Mouse (Mus musculus): ENCODE results near the gene Camk2d.

Gene Camk2d

GRCm38 (mm10) chr3:126690627-126691505 is 94.8 kb downstream of the Camk2d start:
- no peak for DNase-seq (ENCODE audit: low spot score in 2 of 2)

GRCm38 (mm10) chr3:126691565-126691964 is 95.5 kb downstream of the Camk2d start:
- DNase-seq (ENCODE audit: low spot score in 2 of 2) = no peak

GRCm38 (mm10) chr3:126692797-126693196 is 96.7 kb downstream of the Camk2d start:
- DNase-seq (ENCODE audit: low spot score in 2 of 2) = no peak

- DNase-seq (ENCODE audit: low spot score in 2 of 2) = no peak
Measured at GRCm38 (mm10) chr3:126693302-126693701, 97.2 kb downstream of the Camk2d start.

GRCm38 (mm10) chr3:126695456-126696293 is 99.6 kb downstream of the Camk2d start:
- DNase-seq (ENCODE audit: low spot score in 2 of 2) = peak; percentile 48 to 67

- DNase-seq (ENCODE audit: low spot score in 2 of 2) = no peak
Measured at GRCm38 (mm10) chr3:126696620-126697019, 100.5 kb downstream of the Camk2d start.

- no peak for DNase-seq (ENCODE audit: low spot score in 2 of 2)
Measured at GRCm38 (mm10) chr3:126699740-126700139, 103.6 kb downstream of the Camk2d start.

GRCm38 (mm10) chr3:126701067-126701466 is 105.0 kb downstream of the Camk2d start:
- DNase-seq (ENCODE audit: low spot score in 2 of 2) = no peak

- no peak for DNase-seq (ENCODE audit: low spot score in 2 of 2)
Measured at GRCm38 (mm10) chr3:126701586-126701985, 105.5 kb downstream of the Camk2d start.

- no peak for DNase-seq (ENCODE audit: low spot score in 2 of 2)
Measured at GRCm38 (mm10) chr3:126705490-126705889, 109.4 kb downstream of the Camk2d start.

GRCm38 (mm10) chr3:126714281-126714680 is 118.2 kb downstream of the Camk2d start:
- no peak for DNase-seq (ENCODE audit: low spot score in 2 of 2)

GRCm38 (mm10) chr3:126723021-126723449 is 126.9 kb downstream of the Camk2d start:
- peak; percentile 26 to 45 for DNase-seq (ENCODE audit: low spot score in 2 of 2)

GRCm38 (mm10) chr3:126723458-126723857 is 127.4 kb downstream of the Camk2d start:
- DNase-seq (ENCODE audit: low spot score in 2 of 2) = no peak

- no peak for DNase-seq (ENCODE audit: low spot score in 2 of 2)
Measured at GRCm38 (mm10) chr3:126725647-126726046, 129.5 kb downstream of the Camk2d start.

- DNase-seq (ENCODE audit: low spot score in 2 of 2) = no peak
Measured at GRCm38 (mm10) chr3:126727387-126727786, 131.3 kb downstream of the Camk2d start.

GRCm38 (mm10) chr3:126730411-126730810 is 134.3 kb downstream of the Camk2d start:
- no peak for DNase-seq (ENCODE audit: low spot score in 2 of 2)

- no peak for DNase-seq (ENCODE audit: low spot score in 2 of 2)
Measured at GRCm38 (mm10) chr3:126732323-126732722, 136.2 kb downstream of the Camk2d start.

- no peak for DNase-seq (ENCODE audit: low spot score in 2 of 2)
Measured at GRCm38 (mm10) chr3:126734533-126734932, 138.4 kb downstream of the Camk2d start.

GRCm38 (mm10) chr3:126735211-126735610 is 139.1 kb downstream of the Camk2d start:
- no peak for DNase-seq (ENCODE audit: low spot score in 2 of 2)

- DNase-seq (ENCODE audit: low spot score in 2 of 2) = no peak
Measured at GRCm38 (mm10) chr3:126737128-126737527, 141.0 kb downstream of the Camk2d start.

GRCm38 (mm10) chr3:126740146-126740545 is 144.0 kb downstream of the Camk2d start:
- DNase-seq (ENCODE audit: low spot score in 2 of 2) = no peak

- no peak for DNase-seq (ENCODE audit: low spot score in 2 of 2)
Measured at GRCm38 (mm10) chr3:126744432-126745133, 148.5 kb downstream of the Camk2d start.

Measured in frontal cortex, postnatal 36 days (tissue).